Mouse (Mus musculus) liver, embryonic 11.5 days (tissue): ENCODE measurements around the gene Polr2c. TPM values are rescaled to one million over a fixed set of nuclear protein-coding genes. Genes with fewer than 3 reads are reported as not detected.

Experiments
- ATAC-seq: fragments of 200-750 bp; cut with Nextera tagmentation; replicated peaks from 2 replicates; pipeline ENCODE4 v1.8.0; 2017; ENCODE audit warnings: moderate number of reproducible peaks, mild to moderate bottlenecking, moderate TSS enrichment, moderate library complexity; ENCODE audit not compliant: low FRiP score
- DNase-seq: peaks from one replicate; pipeline ENCODE4 v3.0.0-alpha.2; 2017; ENCODE audit warnings: low spot score
- H3K27ac ChIP-seq: fragments of 300-500 bp; sonication (generic); 2 replicates; pipeline ENCODE4 v1.5.1; 2014; ENCODE audit warnings: mild to moderate bottlenecking, low read depth, low read length, control low read depth
- H3K27me3 ChIP-seq: fragments of 300-500 bp; sonication (generic); replicated peaks from 2 replicates; pipeline ENCODE4 v1.6.1; 2014; ENCODE audit warnings: low read length, mixed read lengths; ENCODE audit not compliant: control insufficient read depth, insufficient read depth
- H3K36me3 ChIP-seq: fragments of 300-500 bp; sonication (generic); 2 replicates; pipeline ENCODE4 v1.6.1; 2014; ENCODE audit warnings: mild to moderate bottlenecking, low read length, moderate library complexity, mixed read lengths; ENCODE audit not compliant: control insufficient read depth, insufficient read depth
- H3K4me1 ChIP-seq: fragments of 300-500 bp; sonication (generic); replicated peaks from 2 replicates; pipeline ENCODE4 v1.6.1; 2014; ENCODE audit warnings: low read length, mixed read lengths; ENCODE audit not compliant: control insufficient read depth, insufficient read depth
- H3K4me2 ChIP-seq: fragments of 300-500 bp; sonication (generic); 2 replicates; pipeline ENCODE4 v1.6.1; 2014; ENCODE audit warnings: mild to moderate bottlenecking, control low read depth, moderate library complexity
- H3K4me3 ChIP-seq: fragments of 300-500 bp; sonication (generic); 2 replicates; pipeline ENCODE4 v1.5.1; 2014; ENCODE audit warnings: low read depth, low read length, control low read depth
- H3K9ac ChIP-seq: fragments of 300-500 bp; sonication (generic); 2 replicates; pipeline ENCODE4 v1.6.1; 2014; ENCODE audit warnings: low read depth, low read length, control low read depth
- H3K9me3 ChIP-seq: fragments of 300-500 bp; sonication (generic); 2 replicates; pipeline ENCODE4 v1.6.1; 2016; ENCODE audit warnings: low read length, inconsistent platforms, mixed read lengths; ENCODE audit not compliant: control insufficient read depth
- WGBS: fragments of 180-500 bp; shearing (Covaris S2); extraction: QIAGEN DNeasy Blood & Tissue Kit; methylation state at CpG from one replicate; pipeline ENCODE4 v1.1.7; 2014; 5-methylcytosine and 5-hydroxymethylcytosine counted together
- polyA plus RNA-seq: library from polyadenylated mRNA; unstranded; fragments of >200 nt; fragmentation: Nextera tagmentation; extraction: Ambion mirVana; gene quantifications from 2 replicates; pipeline ENCODE4 v1.2.1, GENCODE M21; 2014

Gene Polr2c
- polyA plus RNA-seq, 1 experiment from 2014 or later, result 162 TPM

- DNase-seq (no peak), ATAC-seq (no peak)
- H3K4me1 ChIP-seq, result peaks cover 3% of the 10 kb centered on the region; the same call in 1 of the 2 replicates
- H3K9ac ChIP-seq, result no peak overlapping the region
- no peaks in the 10 kb centered on the region; the same call in 1 of the 2 replicates for H3K27me3 ChIP-seq
- H3K4me2 ChIP-seq, result no peak overlapping the region
- H3K9me3 ChIP-seq, result no peaks in the 10 kb centered on the region
- no peak overlapping the region for H3K27ac ChIP-seq
- peaks cover 9% of the 10 kb centered on the region; the same call in 1 of the 2 replicates for H3K36me3 ChIP-seq
- H3K4me3 ChIP-seq, result no peak overlapping the region
- WGBS, result 84% methylated on average over 18 of the region's 18 CpGs
Observed at GRCm38 (mm10) chr8:94907591-94908300, 50.5 kb downstream of the Polr2c start.

- Histone ChIP-seq H3K4me3 (no peak overlapping the region), H3K27me3 (peaks cover 10% of the 10 kb centered on the region), H3K9me3 (no peaks in the 10 kb centered on the region), H3K4me2 (no peak overlapping the region), H3K36me3 (peaks cover 5% of the 10 kb centered on the region; the same call in 1 of the 2 replicates), H3K27ac (no peak overlapping the region), H3K4me1 (peaks cover 11% of the 10 kb centered on the region; the same call in 1 of the 2 replicates), H3K9ac (no peak overlapping the region)
- ATAC-seq (peak; percentile 63; the same call in 1 of the 2 replicates), DNase-seq (peak; percentile 81)
- 6% methylated on average over 4 of the region's 4 CpGs for WGBS
Observed at GRCm38 (mm10) chr8:94908847-94909246, 51.6 kb downstream of the Polr2c start.

- Histone ChIP-seq H3K4me1 (peaks cover 35% of the 10 kb centered on the region), H3K4me3 (peak overlapping the region; percentile 41), H3K4me2 (peak overlapping the region; percentile 73), H3K36me3 (peaks cover 3% of the 10 kb centered on the region; the same call in 1 of the 2 replicates), H3K27ac (no peak overlapping the region), H3K9me3 (no peaks in the 10 kb centered on the region), H3K9ac (no peak overlapping the region; the same call in 1 of the 2 replicates), H3K27me3 (peaks cover 11% of the 10 kb centered on the region)
- peak; percentile 77 for DNase-seq
- WGBS, result 24% methylated on average over 77 of the region's 77 CpGs
- ATAC-seq, result no peak
Observed at GRCm38 (mm10) chr8:94913061-94913660, 55.9 kb downstream of the Polr2c start.

GRCm38 (mm10) chr8:94914256-94914655 lies 57.0 kb downstream of the Polr2c start:
- Histone ChIP-seq H3K9ac (no peak overlapping the region), H3K9me3 (no peaks in the 10 kb centered on the region), H3K27me3 (peaks cover 11% of the 10 kb centered on the region), H3K27ac (no peak overlapping the region), H3K36me3 (peaks cover 3% of the 10 kb centered on the region; the same call in 1 of the 2 replicates), H3K4me3 (no peak overlapping the region), H3K4me2 (no peak overlapping the region), H3K4me1 (peaks cover 41% of the 10 kb centered on the region)
- no peak for DNase-seq
- WGBS, result 83% methylated on average over 6 of the region's 6 CpGs
- ATAC-seq, result no peak

GRCm38 (mm10) chr8:94914701-94915101 lies 57.5 kb downstream of the Polr2c start:
- 69% methylated on average over 3 of the region's 3 CpGs for WGBS
- peaks cover 3% of the 10 kb centered on the region; the same call in 1 of the 2 replicates for H3K36me3 ChIP-seq
- no peak overlapping the region for H3K9ac ChIP-seq
- DNase-seq (no peak), ATAC-seq (no peak)
- no peak overlapping the region for H3K27ac ChIP-seq
- H3K4me1 ChIP-seq, result peaks cover 44% of the 10 kb centered on the region
- H3K4me2 ChIP-seq, result no peak overlapping the region
- no peak overlapping the region for H3K4me3 ChIP-seq
- no peaks in the 10 kb centered on the region for H3K9me3 ChIP-seq
- H3K27me3 ChIP-seq, result peaks cover 11% of the 10 kb centered on the region

- H3K27ac ChIP-seq, result peak overlapping the region; percentile 52; the same call in 1 of the 2 replicates
- peak overlapping the region; percentile 97 for H3K4me2 ChIP-seq
- peaks cover 42% of the 10 kb centered on the region for H3K4me1 ChIP-seq
- DNase-seq, result no peak
- peaks cover 11% of the 10 kb centered on the region for H3K27me3 ChIP-seq
- peaks cover 2% of the 10 kb centered on the region; the same call in 1 of the 2 replicates for H3K36me3 ChIP-seq
- ATAC-seq, result peak; percentile 5; the same call in 1 of the 2 replicates
- 35% methylated on average over 9 of the region's 9 CpGs for WGBS
- H3K4me3 ChIP-seq, result peak overlapping the region; percentile 76
- no peaks in the 10 kb centered on the region for H3K9me3 ChIP-seq
- H3K9ac ChIP-seq, result peak overlapping the region; percentile 71
Observed at GRCm38 (mm10) chr8:94916311-94916959, 59.2 kb downstream of the Polr2c start.

GRCm38 (mm10) chr8:94916960-94917324 lies 59.7 kb downstream of the Polr2c start:
- H3K36me3 ChIP-seq, result no peaks in the 10 kb centered on the region
- no peak for DNase-seq
- 6% methylated on average over 10 of the region's 10 CpGs for WGBS
- peak overlapping the region; percentile 76 for H3K4me3 ChIP-seq
- peak overlapping the region; percentile 97 for H3K4me2 ChIP-seq
- H3K9me3 ChIP-seq, result no peaks in the 10 kb centered on the region
- H3K9ac ChIP-seq, result peak overlapping the region; percentile 71
- ATAC-seq, result peak; percentile 3
- peaks cover 11% of the 10 kb centered on the region for H3K27me3 ChIP-seq
- peak overlapping the region; percentile 52 for H3K27ac ChIP-seq
- H3K4me1 ChIP-seq, result peaks cover 45% of the 10 kb centered on the region

GRCm38 (mm10) chr8:94917352-94917751 lies 60.1 kb downstream of the Polr2c start:
- H3K36me3 ChIP-seq, result no peaks in the 10 kb centered on the region
- peak overlapping the region; percentile 52 for H3K27ac ChIP-seq
- H3K4me2 ChIP-seq, result peak overlapping the region; percentile 97
- H3K9me3 ChIP-seq, result no peaks in the 10 kb centered on the region
- WGBS, result 1% methylated on average over 27 of the region's 27 CpGs
- peaks cover 49% of the 10 kb centered on the region for H3K4me1 ChIP-seq
- H3K27me3 ChIP-seq, result peaks cover 11% of the 10 kb centered on the region
- H3K9ac ChIP-seq, result peak overlapping the region; percentile 73
- peak overlapping the region; percentile 76 for H3K4me3 ChIP-seq
- ATAC-seq (peak; percentile 92), DNase-seq (peak; percentile 96)
